Mouse (Mus musculus): Measurements from ENCODE around the gene Gm20795.
"Not testable (repeated sequence)": the region's sequence is repeated elsewhere in the genome, so short reads cannot be mapped to it uniquely, and the experiment has no call there.

The Gm20795 gene

DNA sequence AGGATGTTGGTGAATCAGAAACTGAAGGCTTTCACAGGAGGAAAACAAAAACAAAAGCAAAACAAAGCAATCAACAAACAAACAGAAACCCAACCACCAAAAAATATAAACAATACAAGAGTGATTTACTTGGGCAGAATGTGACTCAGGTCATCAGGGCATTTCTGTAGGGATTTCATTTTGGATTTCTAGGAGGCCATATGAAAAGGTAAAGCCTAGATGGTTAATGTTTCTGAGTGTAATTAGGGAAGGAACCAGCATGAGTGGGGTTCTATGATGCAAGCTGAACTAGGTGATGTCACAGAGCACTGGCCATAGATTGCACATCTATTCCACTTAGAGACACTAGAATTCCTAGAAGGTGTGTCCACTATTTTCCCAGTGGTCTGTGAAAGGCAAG is at the start of gene Gm20795:
Gene Gm20795 (plus strand): TSS at position 301 of the 400 bp plus-strand sequence.
- CTCF ChIA-PET: not testable (repeated sequence)

DNA sequence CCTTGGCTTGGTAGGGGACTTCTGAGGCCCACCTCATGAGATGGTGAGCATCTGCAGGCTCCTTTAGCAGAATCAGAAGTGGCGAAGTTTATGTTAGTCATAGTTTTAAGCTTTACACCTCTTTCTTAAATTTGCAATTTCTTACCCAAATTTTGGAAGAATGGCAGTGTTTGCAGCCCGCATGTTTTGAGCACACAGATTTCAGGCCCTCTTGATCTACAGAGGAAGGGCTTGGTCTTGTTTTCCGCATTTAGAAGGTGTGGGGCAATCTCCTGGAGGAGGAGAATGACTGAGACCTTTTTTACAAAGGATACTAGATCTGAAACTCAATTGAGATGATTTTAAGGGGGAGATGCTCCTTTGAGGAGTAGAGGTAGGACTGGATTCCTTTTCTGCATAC is 29.0 kb upstream of the Gm20795 start, which contains the start of gene Gm21797:
Gene Gm21797 (minus strand): TSS at position 101 of the 400 bp plus-strand sequence.
- CTCF ChIA-PET: not testable (repeated sequence)
